Mouse (Mus musculus): ENCODE results near the gene Mtfr1l.

DNA sequence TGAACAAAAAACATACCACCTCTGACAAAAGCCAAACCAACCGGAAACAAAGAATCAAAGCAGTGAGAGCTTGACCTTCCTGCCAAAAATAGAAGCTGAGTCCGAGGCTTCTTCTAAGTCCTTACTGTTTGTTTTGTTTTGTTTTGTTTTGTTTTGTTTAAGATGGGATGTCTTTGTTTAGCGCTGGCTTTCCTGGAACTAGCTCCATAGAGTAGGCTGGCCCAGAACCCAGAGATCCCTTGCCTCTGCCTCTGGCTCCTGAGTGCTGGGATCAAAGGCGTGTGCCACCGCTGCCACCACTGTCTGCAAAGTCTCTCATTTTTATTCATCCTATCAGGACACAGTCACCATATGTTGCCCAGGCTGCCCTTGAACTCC lies 39.7 kb downstream of the Mtfr1l start:
- TF ChIP-seq RCOR1 (IDR thresholded peaks at IDR 0.05; ENCODE audit: low read depth, low read length) (no peak), KAT2A (conservative IDR thresholded peaks at IDR 0.05; ENCODE audit: low read depth, low read length) (no peak), BHLHE40 (IDR thresholded peaks at IDR 0.05; ENCODE audit: borderline replicate concordance, low read depth, low read length) (no peak), TBP (IDR thresholded peaks at IDR 0.05; ENCODE audit: low read depth, low read length) (no peak), POLR2AphosphoS2 (IDR thresholded peaks at IDR 0.05; ENCODE audit: low read length) (no peak), POLR2A (IDR thresholded peaks at IDR 0.05; ENCODE audit: control insufficient read depth in 1 of 2, insufficient read depth in 1 of 2, low read depth in 1 of 2, low read length in 2 of 2, poor library complexity in 1 of 2) (no peak), GATA1 (IDR thresholded peaks at IDR 0.05; ENCODE audit: low read depth, low read length) (no peak), MAZ (IDR thresholded peaks at IDR 0.05; ENCODE audit: low read depth, low read length) (no peak), E2F4 (IDR thresholded peaks at IDR 0.05; ENCODE audit: borderline replicate concordance, low read depth, low read length) (no peak), EP300 (IDR thresholded peaks at IDR 0.05; ENCODE audit: low read depth in 1 of 2, low read length in 2 of 2) (no peak)

All from MEL (cell line).